ENCODE assay signal across 8 mouse cellular contexts in the genomic region with DNA sequence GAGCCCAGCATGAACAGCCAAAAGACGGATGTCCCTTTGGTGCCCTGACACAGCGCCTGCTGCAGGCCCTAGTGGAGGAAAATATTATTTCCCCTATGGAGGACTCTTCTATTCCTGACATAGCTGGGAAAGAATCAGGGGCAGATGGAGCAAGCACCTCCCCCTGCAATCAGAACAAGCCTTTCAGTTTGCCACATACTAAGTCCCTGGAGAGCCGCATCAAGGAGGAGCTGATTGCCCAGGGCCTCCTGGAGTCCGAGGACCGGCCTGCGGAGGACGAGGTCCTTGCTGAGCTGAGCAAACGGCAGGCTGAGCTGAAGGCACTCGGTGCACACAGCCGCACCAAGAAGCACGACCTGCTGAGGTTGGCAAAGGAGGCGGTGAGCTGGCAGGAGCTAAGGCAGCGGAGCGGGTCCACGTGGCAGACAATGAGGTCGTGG. TPM values are rescaled to one million over a fixed set of nuclear protein-coding genes. Genes with fewer than 3 reads are reported as not detected.
DNase-seq lines count a peak whose midpoint lies in the region; ATAC-seq and TF ChIP-seq lines count a peak whose summit lies in the region.
"Had no signal": no experiment of that assay in that cellular context is flagged by ENCODE, and none has a peak within 500 bp of the region (broad histone marks: within the 10 kb centered on the region; RNA-seq: fewer than 3 reads in every experiment).

No protein-coding gene starts in this region.

- no peaks in the 10 kb centered on the region for H3K27me3 ChIP-seq in hindbrain, postnatal 0 days (ENCODE audit: insufficient read depth, low read length)
- H3K27me3 ChIP-seq in stomach, postnatal 0 days (ENCODE audit: control insufficient read depth, insufficient read depth, low read length), result no peaks in the 10 kb centered on the region

- peak overlapping the region; percentile 44 for H3K4me2 ChIP-seq in hindbrain, postnatal 0 days (ENCODE audit: low read depth, low read length)
- no peak overlapping the region for H3K4me2 ChIP-seq in stomach, postnatal 0 days (replicated peaks; ENCODE audit: low read depth)

- no peak overlapping the region for H3K27ac ChIP-seq in hindbrain, postnatal 0 days
- no peak overlapping the region for H3K27ac ChIP-seq in stomach, postnatal 0 days (replicated peaks)

- no peaks in the 10 kb centered on the region for H3K9me3 ChIP-seq in hindbrain, postnatal 0 days (ENCODE audit: low read length)
- no peaks in the 10 kb centered on the region for H3K9me3 ChIP-seq in stomach, postnatal 0 days (ENCODE audit: control insufficient read depth, low read length)
- H3K9me3 ChIP-seq: megakaryocyte, embryonic 14.5 days had no signal

- TF ChIP-seq CTCF in hindbrain, postnatal 0 days (IDR thresholded peaks at IDR 0.05; ENCODE audit: low read depth), result peak; percentile 69
- TF ChIP-seq CTCF in stomach, postnatal 0 days (IDR thresholded peaks at IDR 0.05; ENCODE audit: low read depth), result peak; percentile 42

- peaks cover 4% of the 10 kb centered on the region; the same call in 1 of the 2 replicates for H3K4me1 ChIP-seq in hindbrain, postnatal 0 days (ENCODE audit: insufficient read depth, low read length)
- H3K4me1 ChIP-seq in stomach, postnatal 0 days (replicated peaks; ENCODE audit: control insufficient read depth, insufficient read depth), result no peaks in the 10 kb centered on the region
- H3K4me1 ChIP-seq: megakaryocyte, embryonic 14.5 days had no signal

- WGBS in hindbrain, postnatal 0 days, result 27% methylated on average over 16 of the region's 16 CpGs
- WGBS in stomach, postnatal 0 days, result 52% methylated on average over 16 of the region's 16 CpGs

- intact Hi-C loops in left cerebral cortex, postnatal 4 days (cut with DNase I), result no loop called here
- intact Hi-C loops in left cerebral cortex, postnatal 36 days (cut with DNase I), result no loop called here

- ATAC-seq in hindbrain, postnatal 0 days, result peak; percentile 74
- no peak for ATAC-seq in stomach, postnatal 0 days (ENCODE audit: low FRiP score, low TSS enrichment)

- H3K9ac ChIP-seq in hindbrain, postnatal 0 days (replicated peaks; ENCODE audit: low read length), result 0 out of 2 replicates have a peak overlapping the region, but pooled peaks have one; percentile 17
- no peak overlapping the region for H3K9ac ChIP-seq in stomach, postnatal 0 days (ENCODE audit: low read length)

- no peak for TF ChIP-seq EP300 in stomach, postnatal 0 days (optimal IDR thresholded peaks at IDR 0.05)

- H3K36me3 ChIP-seq in hindbrain, postnatal 0 days (ENCODE audit: insufficient read depth, low read length), result no peaks in the 10 kb centered on the region
- H3K36me3 ChIP-seq in stomach, postnatal 0 days (ENCODE audit: control insufficient read depth, insufficient read depth, low read length), result no peaks in the 10 kb centered on the region

- peak overlapping the region; percentile 13 for H3K4me3 ChIP-seq in hindbrain, postnatal 0 days (ENCODE audit: low read length)
- no peak overlapping the region for H3K4me3 ChIP-seq in stomach, postnatal 0 days (ENCODE audit: low read depth, low read length)
- H3K4me3 ChIP-seq: megakaryocyte, embryonic 14.5 days had no signal

- DNase-seq in left cerebral cortex, postnatal 4 days, result peak; percentile 70
- DNase-seq in left cerebral cortex, postnatal 36 days (ENCODE audit: low spot score in 2 of 2), result no peak
- DNase-seq in cerebellum, postnatal 10 days, result peak; percentile 81 to 87
- DNase-seq in hindbrain, postnatal 0 days (ENCODE audit: low spot score), result peak; percentile 65
- no peak for DNase-seq in stomach, postnatal 0 days (ENCODE audit: low spot score)
- DNase-seq in urinary bladder, postnatal 36 days (ENCODE audit: low spot score in 2 of 2), result no peak
- DNase-seq in lung, postnatal 4 days, result no peak

RNA-seq across cellular contexts. Expression of gene Srsf6, which starts 23.3 kb away (rescaled TPM):
- total RNA-seq in left cerebral cortex, postnatal 4 days (2021), result 100 to 1,000 TPM; 154 to 158 TPM
- total RNA-seq in left cerebral cortex, postnatal 36 days (2021), result 100 to 1,000 TPM in 1 of 2 experiments, 10 to 100 TPM in 1; 69.7 to 123 TPM
- 87.2 and 99.4 TPM in 2 replicates for total RNA-seq in hindbrain, postnatal 0 days (2014; rRNA removed)
- 124 and 135 TPM in 2 replicates for polyA plus RNA-seq in hindbrain, postnatal 0 days (2015; fragmentation: Nextera tagmentation; extraction: Ambion mirVana)
- 64.8 and 67.5 TPM in 2 replicates for polyA plus RNA-seq in stomach, postnatal 0 days (2015; fragmentation: Nextera tagmentation; extraction: Ambion mirVana)

RNA-seq across cellular contexts. Expression of gene L3mbtl1, which starts 35.2 kb away (rescaled TPM):
- total RNA-seq in left cerebral cortex, postnatal 4 days (2021), result 10 to 100 TPM; 26.4 to 31.4 TPM
- total RNA-seq in left cerebral cortex, postnatal 36 days (2021), result 10 to 100 TPM; 11.4 to 21.7 TPM
- 10.9 and 38.4 TPM in 2 replicates for total RNA-seq in hindbrain, postnatal 0 days (2014; rRNA removed)
- 7.5 and 8.1 TPM in 2 replicates for polyA plus RNA-seq in hindbrain, postnatal 0 days (2015; fragmentation: Nextera tagmentation; extraction: Ambion mirVana)
- 0.02 and 0.24 TPM in 2 replicates for polyA plus RNA-seq in stomach, postnatal 0 days (2015; fragmentation: Nextera tagmentation; extraction: Ambion mirVana)

Comparison
In these comparisons a context has a peak if more than half of its experiments do, and no peak if none do; other contexts are left out.
1. DNase-seq: peak in left cerebral cortex, postnatal 4 days (single experiment), cerebellum, postnatal 10 days (2 of 2) and hindbrain, postnatal 0 days (single experiment); none in left cerebral cortex, postnatal 36 days (0 of 2), stomach, postnatal 0 days (single experiment), urinary bladder, postnatal 36 days (0 of 2) and lung, postnatal 4 days (0 of 2).